Mouse (Mus musculus): ENCODE measurements around the gene Gm10283.

DNA sequence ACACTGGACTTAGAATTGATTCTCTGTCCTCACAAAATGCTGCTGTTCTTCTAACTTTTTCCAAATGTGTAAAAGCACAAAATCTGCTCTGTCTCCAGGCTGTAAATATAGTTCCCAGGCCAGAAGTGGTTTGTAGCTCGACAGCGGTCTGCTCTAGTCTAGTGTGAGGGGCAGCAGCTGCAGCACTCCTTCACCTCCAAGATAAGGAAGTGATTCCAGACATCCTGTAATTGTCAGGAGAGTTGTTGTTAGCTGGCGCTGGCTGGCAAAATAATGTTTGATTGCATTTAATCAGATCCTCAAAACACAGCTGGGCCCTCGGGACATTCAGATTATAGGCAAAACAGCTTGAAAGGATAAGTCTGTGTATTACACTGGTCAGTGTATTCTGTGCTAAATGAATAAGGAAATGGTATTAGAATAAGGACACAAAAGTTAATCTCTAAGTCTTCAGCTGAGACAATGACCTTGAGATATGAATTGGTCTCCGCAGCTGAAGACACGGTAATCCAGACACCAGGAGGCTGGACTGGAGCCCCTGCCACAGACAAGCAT, 97.9 kb downstream of the Gm10283 start:
- TF ChIP-seq EP300 (IDR thresholded peaks at IDR 0.05; ENCODE audit: insufficient read depth, low read depth, low read length) (no peak), CTCF (IDR thresholded peaks at IDR 0.05) (no peak), POLR2A (IDR thresholded peaks at IDR 0.05; ENCODE audit: insufficient read depth, low read depth, low read length) (no peak)

Measured in heart, adult 2 months (tissue).